Comparison of ENCODE assay signal across 8 mouse cellular contexts in the genomic region with DNA sequence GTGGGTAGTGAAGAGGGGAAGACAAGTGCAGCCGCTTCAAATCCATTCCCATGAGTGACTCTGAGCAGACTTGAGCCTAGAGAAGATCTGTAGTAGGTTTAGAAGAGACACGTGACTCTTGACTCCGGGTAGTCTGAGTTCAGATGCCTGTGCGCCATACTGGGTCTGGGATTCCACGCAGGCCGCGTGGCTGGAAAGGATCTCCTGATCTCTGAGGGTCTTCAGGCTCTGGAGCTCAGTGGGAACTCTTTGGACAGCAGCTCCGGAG. TPM values are rescaled to one million over a fixed set of nuclear protein-coding genes. Genes with fewer than 3 reads are reported as not detected.
DNase-seq lines count a peak whose midpoint lies in the region; ATAC-seq and TF ChIP-seq lines count a peak whose summit lies in the region.

No protein-coding gene starts in this region.

- peak overlapping the region; percentile 86 for H3K4me2 ChIP-seq in hindbrain, embryonic 11.5 days (replicated peaks; ENCODE audit: low read depth, low read length)

- H3K27me3 ChIP-seq in G1E (ENCODE audit: insufficient read depth, low read length): no peaks in the 10 kb centered on the region
- peaks cover 9% of the 10 kb centered on the region for H3K27me3 ChIP-seq in hindbrain, embryonic 11.5 days (ENCODE audit: control insufficient read depth, insufficient read depth, low read length)

- WGBS in hindbrain, embryonic 11.5 days: 6% methylated on average over 8 of the region's 8 CpGs

- TF ChIP-seq CTCF in gastrocnemius, adult 2 months (IDR thresholded peaks at IDR 0.05): no peak
- TF ChIP-seq CTCF in G1E (IDR thresholded peaks at IDR 0.05; ENCODE audit: low read depth, low read length): no peak

- DNase-seq in gastrocnemius, adult 2 months: no peak
- DNase-seq in gastrocnemius, postnatal 25 days: no peak
- DNase-seq in G1E (ENCODE audit: low spot score): peak; percentile 66
- no peak for DNase-seq in hindbrain, embryonic 11.5 days (ENCODE audit: low spot score)
- no peak for DNase-seq in adrenal gland, postnatal 14 days
- no peak for DNase-seq in adrenal gland, postnatal 10 days
- no peak for DNase-seq in layer of hippocampus, adult 18-20 months (ENCODE audit: low spot score in 2 of 2)

- intact Hi-C loops in gastrocnemius, adult 2 months (cut with DNase I): no loop called here

- peak overlapping the region; percentile 32; the same call in 1 of the 2 replicates for H3K9ac ChIP-seq in hindbrain, embryonic 11.5 days (ENCODE audit: low read depth, low read length)

- H3K36me3 ChIP-seq in G1E (replicated peaks): peaks cover 44% of the 10 kb centered on the region
- no peaks in the 10 kb centered on the region for H3K36me3 ChIP-seq in hindbrain, embryonic 11.5 days (ENCODE audit: control insufficient read depth, insufficient read depth, low read length)

- H3K4me1 ChIP-seq in G1E (ENCODE audit: insufficient read depth, low read depth, low read length): peaks cover 83% of the 10 kb centered on the region
- H3K4me1 ChIP-seq in hindbrain, embryonic 11.5 days (replicated peaks; ENCODE audit: control insufficient read depth, insufficient read depth, low read length): 0 out of 2 replicates have a peak, but pooled peaks cover 2% of the 10 kb centered on the region

- H3K4me3 ChIP-seq in gastrocnemius, adult 2 months: peak overlapping the region; percentile 84
- peak overlapping the region; percentile 90 for H3K4me3 ChIP-seq in G1E (ENCODE audit: low read depth, low read length)
- H3K4me3 ChIP-seq in hindbrain, embryonic 11.5 days (ENCODE audit: low read depth, low read length): peak overlapping the region; percentile 37

- peak; percentile 17; the same call in 1 of the 2 replicates for ATAC-seq in G1E (ENCODE audit: extremely low read depth, insufficient number of reproducible peaks, low FRiP score, poor library complexity, severe bottlenecking)
- ATAC-seq in hindbrain, embryonic 11.5 days (ENCODE audit: low FRiP score): no peak; the same call in 1 of the 2 replicates
- ATAC-seq in megakaryocyte-erythroid progenitor cell, adult 5-6 weeks (replicated peaks; ENCODE audit: low FRiP score, low TSS enrichment, poor library complexity, severe bottlenecking): 0 out of 2 replicates have a peak, but pooled peaks have one; percentile 1

- no peaks in the 10 kb centered on the region for H3K9me3 ChIP-seq in G1E (replicated peaks)
- no peaks in the 10 kb centered on the region for H3K9me3 ChIP-seq in hindbrain, embryonic 11.5 days (ENCODE audit: control insufficient read depth, low read length)

- H3K27ac ChIP-seq in gastrocnemius, adult 2 months: peak overlapping the region; percentile 76
- no peak overlapping the region for H3K27ac ChIP-seq in hindbrain, embryonic 11.5 days (ENCODE audit: low read depth, low read length)

RNA-seq across cellular contexts. Expression of gene Notch3, which starts 53.5 kb away (rescaled TPM):
- total RNA-seq in gastrocnemius, adult 2 months (2021): 10 to 100 TPM; 10.7 to 14.8 TPM
- total RNA-seq in gastrocnemius, postnatal 25 days (2021): 10 to 100 TPM; 12.6 to 13.4 TPM
- 3.3 and 4.4 TPM in 2 replicates for total RNA-seq in G1E (2014; fragmentation: Nextera tagmentation)
- total RNA-seq in G1E (2017): 0.16 and 0.17 TPM in 2 replicates
- 4.2 and 4.4 TPM in 2 replicates for polyA plus RNA-seq in G1E (2012)
- 20.3 and 24.7 TPM in 2 replicates for polyA plus RNA-seq in hindbrain, embryonic 11.5 days (2014; fragmentation: Nextera tagmentation; extraction: Ambion mirVana)
- total RNA-seq in megakaryocyte-erythroid progenitor cell, adult 5-6 weeks (2014; fragmentation: Nextera tagmentation): not detected in 2 replicates
- total RNA-seq in megakaryocyte-erythroid progenitor cell, adult 5-6 weeks (2017): 0.04 TPM in 1 of 2 replicates, not detected in the other
- total RNA-seq in adrenal gland, postnatal 14 days (2021): 22.9 and 26.2 TPM in 2 replicates
- 10 to 100 TPM; 24.9 to 31.7 TPM for total RNA-seq in adrenal gland, postnatal 10 days (2021)
- total RNA-seq in layer of hippocampus, adult 18-20 months (2021): 1 to 10 TPM; 4.4 to 5.0 TPM

Comparison
In these comparisons a context has a peak if more than half of its experiments do, and no peak if none do; other contexts are left out.
1. H3K4me3 ChIP-seq: peak in every context shown above with its lines; median percentile 90 in G1E; 84 in gastrocnemius, adult 2 months; 37 in hindbrain, embryonic 11.5 days.